Mouse (Mus musculus): ENCODE results near the gene Ppcdc.
A peak's percentile ranks its signal among the peaks of the same experiment; 100 is the strongest.
"Not testable (repeated sequence)": the region's sequence is repeated elsewhere in the genome, so short reads cannot be mapped to it uniquely, and the experiment has no call there.

The Ppcdc gene

GRCm38 (mm10) chr9:57431202-57431601, 8.7 kb downstream of the Ppcdc start:
- DNase-seq (ENCODE audit: low read depth, low spot score): peak; percentile 80

GRCm38 (mm10) chr9:57428391-57428790, 11.5 kb downstream of the Ppcdc start:
- peak; percentile 39 for DNase-seq (ENCODE audit: low read depth, low spot score)

- DNase-seq (ENCODE audit: low read depth, low spot score): peak; percentile 84
These were observed 12.0 kb downstream of the Ppcdc start for GRCm38 (mm10) chr9:57427937-57428336.

GRCm38 (mm10) chr9:57427123-57427522, 12.8 kb downstream of the Ppcdc start:
- DNase-seq (ENCODE audit: low read depth, low spot score): not testable (repeated sequence)

GRCm38 (mm10) chr9:57425116-57425515, 14.8 kb downstream of the Ppcdc start:
- no peak for DNase-seq (ENCODE audit: low read depth, low spot score)

- DNase-seq (ENCODE audit: low read depth, low spot score): no peak
These were observed 15.9 kb downstream of the Ppcdc start for GRCm38 (mm10) chr9:57424066-57424465.

GRCm38 (mm10) chr9:57421688-57422111, 18.2 kb downstream of the Ppcdc start:
- no peak for DNase-seq (ENCODE audit: low read depth, low spot score)

- DNase-seq (ENCODE audit: low read depth, low spot score): peak; percentile 55
These were observed 18.8 kb downstream of the Ppcdc start for GRCm38 (mm10) chr9:57421121-57421571.

- DNase-seq (ENCODE audit: low read depth, low spot score): no peak
These were observed 19.4 kb downstream of the Ppcdc start for GRCm38 (mm10) chr9:57420321-57421120.

- DNase-seq (ENCODE audit: low read depth, low spot score): no peak
These were observed 20.2 kb downstream of the Ppcdc start for GRCm38 (mm10) chr9:57419521-57420267.

- DNase-seq (ENCODE audit: low read depth, low spot score): no peak
These were observed 22.6 kb downstream of the Ppcdc start for GRCm38 (mm10) chr9:57417341-57417740.

- no peak for DNase-seq (ENCODE audit: low read depth, low spot score)
These were observed 32.6 kb downstream of the Ppcdc start for GRCm38 (mm10) chr9:57407120-57407905.

GRCm38 (mm10) chr9:57406395-57406794, 33.5 kb downstream of the Ppcdc start:
- DNase-seq (ENCODE audit: low read depth, low spot score): no peak

GRCm38 (mm10) chr9:57404036-57404435, 35.9 kb downstream of the Ppcdc start:
- DNase-seq (ENCODE audit: low read depth, low spot score): no peak

GRCm38 (mm10) chr9:57402318-57403251, 37.3 kb downstream of the Ppcdc start:
- peak; percentile 78 for DNase-seq (ENCODE audit: low read depth, low spot score)

GRCm38 (mm10) chr9:57398773-57399172, 41.2 kb downstream of the Ppcdc start:
- peak; percentile 54 for DNase-seq (ENCODE audit: low read depth, low spot score)

GRCm38 (mm10) chr9:57392892-57393291, 47.0 kb downstream of the Ppcdc start:
- no peak for DNase-seq (ENCODE audit: low read depth, low spot score)

GRCm38 (mm10) chr9:57390869-57391268, 49.1 kb downstream of the Ppcdc start:
- DNase-seq (ENCODE audit: low read depth, low spot score): peak; percentile 55

GRCm38 (mm10) chr9:57389131-57389530, 50.8 kb downstream of the Ppcdc start:
- no peak for DNase-seq (ENCODE audit: low read depth, low spot score)

GRCm38 (mm10) chr9:57386926-57387325, 53.0 kb downstream of the Ppcdc start:
- no peak for DNase-seq (ENCODE audit: low read depth, low spot score)

- no peak for DNase-seq (ENCODE audit: low read depth, low spot score)
These were observed 55.3 kb downstream of the Ppcdc start for GRCm38 (mm10) chr9:57384621-57385020.
